Mouse (Mus musculus): ENCODE results near the gene Nrxn1. TPM values are rescaled to one million over a fixed set of nuclear protein-coding genes. Genes with fewer than 3 reads are reported as not detected.
A peak's percentile ranks its signal among the peaks of the same experiment; 100 is the strongest.

Nrxn1 gene
- total RNA-seq, 1 experiment from 2014 or later: 0.47 TPM

DNA sequence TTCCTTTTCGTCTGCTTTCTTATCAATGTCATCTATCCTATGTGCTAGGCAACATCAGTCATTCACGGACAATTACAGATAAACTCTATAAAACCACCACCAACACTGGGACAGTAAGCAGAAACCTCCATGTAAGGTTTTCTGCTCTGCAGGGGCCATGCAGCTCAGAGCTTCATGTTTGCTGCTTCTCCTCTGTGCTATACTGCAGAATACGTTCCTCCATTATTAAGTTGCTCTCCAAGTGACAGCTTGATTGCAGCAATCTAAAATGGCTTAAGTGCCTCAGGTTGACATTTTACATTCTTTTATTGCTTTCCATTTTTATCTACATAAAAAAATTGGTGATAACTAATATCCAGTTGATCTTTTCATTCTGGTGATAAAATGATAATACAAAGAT is 477.9 kb downstream of the Nrxn1 start:
- no peak for ATAC-seq (ENCODE audit: extremely low read depth, insufficient number of reproducible peaks, low FRiP score, poor library complexity, severe bottlenecking)

DNA sequence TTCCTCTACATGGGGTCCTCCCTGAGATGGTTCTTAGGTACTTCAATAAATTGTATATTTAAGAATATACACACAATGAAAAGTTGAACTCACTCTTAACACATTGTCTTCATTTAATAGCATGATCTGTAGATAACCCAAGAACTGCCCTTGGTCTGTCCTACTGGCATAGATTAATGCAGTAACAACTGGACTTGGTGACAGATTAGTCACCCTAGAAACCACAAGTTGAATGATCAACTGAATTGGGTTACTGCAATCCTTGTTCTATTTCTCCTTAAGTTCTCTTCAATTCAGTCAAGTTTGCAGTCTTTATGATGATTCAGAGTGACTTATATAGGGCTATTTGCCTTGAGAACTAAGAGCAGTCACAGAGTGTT is 485.5 kb downstream of the Nrxn1 start:
- no peak for ATAC-seq (ENCODE audit: extremely low read depth, insufficient number of reproducible peaks, low FRiP score, poor library complexity, severe bottlenecking)

DNA sequence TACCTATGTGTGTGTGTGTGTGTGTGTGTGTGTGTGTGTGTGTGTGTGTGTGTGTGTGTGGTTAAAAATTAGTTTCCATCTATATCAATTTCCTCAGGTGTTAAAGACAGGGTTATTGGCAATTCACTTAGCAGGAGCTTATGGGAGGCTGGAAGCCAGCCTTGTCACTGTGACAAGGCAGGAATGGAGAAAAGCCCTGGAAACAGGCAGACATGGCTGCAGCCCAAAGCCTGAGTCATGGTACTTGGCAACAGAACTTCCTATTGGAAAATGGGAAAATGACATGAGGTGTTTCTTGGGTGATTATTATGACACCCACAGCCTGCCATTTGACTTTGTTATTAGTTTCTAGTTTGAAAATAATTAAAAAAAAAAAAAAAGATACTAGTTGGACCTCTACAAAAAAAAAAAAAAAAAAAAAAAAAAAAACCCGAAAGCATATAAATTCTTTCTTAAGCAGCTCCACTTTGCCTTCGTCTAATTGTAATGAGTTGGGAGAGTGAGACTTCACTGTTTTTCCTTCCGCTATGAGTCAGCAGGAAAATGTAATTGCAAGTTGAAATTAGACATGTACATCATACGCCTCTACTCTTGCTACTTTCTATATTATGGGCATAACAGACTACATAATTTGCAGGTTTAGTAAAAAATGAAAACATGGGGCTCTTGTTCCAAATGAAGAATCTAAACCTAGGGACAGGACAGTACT is 486.0 kb downstream of the Nrxn1 start:
- no peak for ATAC-seq (ENCODE audit: extremely low read depth, insufficient number of reproducible peaks, low FRiP score, poor library complexity, severe bottlenecking)

DNA sequence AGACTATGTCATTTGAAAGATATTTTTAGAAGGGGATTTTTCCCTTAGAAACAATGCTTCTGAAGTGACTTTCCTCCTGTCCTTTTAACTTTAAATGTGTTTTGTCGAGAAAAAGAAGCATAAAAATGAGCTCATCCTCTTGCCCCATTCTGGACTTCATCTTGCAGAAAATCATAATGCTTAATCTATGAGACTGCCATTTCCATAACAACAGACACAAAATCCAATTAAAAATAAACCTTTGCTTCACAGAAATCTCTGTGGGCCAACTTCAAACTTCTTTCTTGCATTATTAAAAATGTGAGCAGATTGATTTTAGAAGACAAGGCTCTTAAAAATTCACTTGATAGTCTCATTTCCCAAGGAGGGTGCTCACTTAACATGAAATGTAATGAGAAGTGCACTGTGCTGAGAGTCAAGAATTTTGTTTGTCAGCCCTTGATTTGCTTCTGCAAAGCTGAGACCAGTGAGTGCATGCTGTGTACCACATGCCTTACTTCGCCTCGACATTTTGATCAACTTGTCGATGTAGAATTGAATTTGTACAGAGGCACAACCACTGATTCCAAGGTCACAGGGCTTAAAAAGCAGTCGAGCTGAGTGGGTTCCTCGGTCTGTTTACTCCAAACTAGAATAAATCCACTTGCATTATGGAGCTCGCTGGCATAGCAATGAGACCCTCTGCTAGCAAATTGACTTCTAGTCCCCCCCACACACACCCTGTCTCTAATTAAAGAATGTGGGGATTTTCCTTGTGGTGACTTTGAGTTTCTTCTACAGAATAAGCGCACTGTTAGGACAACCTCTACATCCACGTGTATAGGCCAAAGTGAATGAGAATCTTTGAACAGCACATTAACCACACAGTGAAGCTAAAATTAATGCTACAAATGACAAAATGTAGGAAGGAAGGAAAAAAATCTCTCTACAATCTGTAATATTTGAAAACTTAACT is 493.0 kb downstream of the Nrxn1 start:
- ATAC-seq (ENCODE audit: extremely low read depth, insufficient number of reproducible peaks, low FRiP score, poor library complexity, severe bottlenecking): no peak

DNA sequence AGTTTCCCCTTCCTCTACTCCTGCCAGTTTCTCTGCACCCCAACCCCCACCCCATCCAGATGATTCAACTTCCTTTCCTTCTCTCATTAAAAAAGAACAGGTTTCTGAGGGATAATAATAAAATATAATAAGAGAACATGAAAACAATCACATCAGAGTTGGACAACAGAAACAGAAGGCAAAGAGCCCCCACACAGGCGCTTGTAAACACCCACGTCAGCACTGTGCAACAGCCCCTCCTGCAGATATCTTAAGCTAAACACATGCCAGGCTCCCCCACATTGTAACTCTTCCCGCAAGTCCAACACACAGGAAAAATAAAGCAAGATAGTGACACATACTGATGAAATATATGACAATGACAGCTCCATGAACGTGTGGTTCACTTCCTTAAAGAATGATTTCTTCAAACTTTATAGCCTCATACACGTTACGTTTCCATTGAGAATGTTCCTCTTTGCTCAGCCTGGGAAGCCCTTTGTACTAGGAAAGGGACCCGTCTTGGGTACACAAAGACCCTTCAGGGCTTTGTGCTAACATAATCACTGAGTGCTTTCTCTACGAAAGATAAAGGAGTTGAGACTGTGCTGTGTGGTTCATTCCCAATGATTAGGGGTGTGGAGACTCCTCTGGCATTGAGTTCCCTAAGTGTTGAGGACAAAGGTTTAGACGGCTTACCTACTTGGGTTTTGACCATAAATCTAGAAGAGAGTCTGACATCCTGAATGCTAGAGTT is 497.9 kb downstream of the Nrxn1 start:
- ATAC-seq (ENCODE audit: extremely low read depth, insufficient number of reproducible peaks, low FRiP score, poor library complexity, severe bottlenecking): no peak

DNA sequence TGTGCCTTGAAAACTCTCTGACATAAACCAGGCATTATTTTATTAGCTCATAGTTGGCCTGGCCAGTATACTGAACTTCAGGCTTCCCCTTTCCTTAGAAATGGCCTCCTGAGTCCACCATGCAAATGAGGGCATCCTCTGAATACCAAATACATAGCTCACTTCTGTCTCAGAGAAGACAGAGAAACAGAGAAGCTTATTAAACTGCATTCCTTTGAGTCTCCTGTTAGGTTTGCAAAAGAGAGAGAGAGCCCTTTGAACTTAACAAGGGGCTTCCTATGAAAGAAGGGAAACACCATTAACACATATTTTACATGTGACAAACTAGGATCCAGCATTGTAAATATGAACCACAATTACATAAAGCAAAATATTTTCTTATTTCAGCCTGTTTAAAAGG is 506.0 kb downstream of the Nrxn1 start:
- ATAC-seq (ENCODE audit: extremely low read depth, insufficient number of reproducible peaks, low FRiP score, poor library complexity, severe bottlenecking): no peak

DNA sequence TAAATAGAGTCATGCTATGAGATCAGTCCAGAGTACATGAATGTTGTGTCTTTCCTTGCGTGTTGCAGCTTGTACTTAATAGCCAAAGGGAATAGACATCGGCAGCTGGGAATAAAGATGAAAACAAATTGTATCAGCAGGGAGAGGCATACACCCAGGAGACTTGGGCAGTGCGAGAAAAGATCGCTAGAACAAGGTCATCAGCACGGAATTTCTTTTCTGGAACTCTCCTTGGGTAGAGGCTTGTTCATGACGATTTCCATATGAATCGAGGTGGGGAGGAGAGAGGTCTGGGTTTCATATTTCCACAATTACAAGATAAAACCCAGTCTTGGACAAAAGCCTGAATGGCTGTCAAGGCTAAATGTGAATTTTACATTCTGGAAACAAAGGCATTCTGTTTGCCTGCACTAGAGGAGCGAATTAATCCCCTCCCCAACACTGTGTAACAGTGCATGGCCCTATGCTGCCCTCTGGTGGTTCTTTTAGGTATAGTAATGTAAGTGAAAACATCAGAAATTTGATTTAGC is 508.1 kb downstream of the Nrxn1 start:
- ATAC-seq (ENCODE audit: extremely low read depth, insufficient number of reproducible peaks, low FRiP score, poor library complexity, severe bottlenecking): no peak

DNA sequence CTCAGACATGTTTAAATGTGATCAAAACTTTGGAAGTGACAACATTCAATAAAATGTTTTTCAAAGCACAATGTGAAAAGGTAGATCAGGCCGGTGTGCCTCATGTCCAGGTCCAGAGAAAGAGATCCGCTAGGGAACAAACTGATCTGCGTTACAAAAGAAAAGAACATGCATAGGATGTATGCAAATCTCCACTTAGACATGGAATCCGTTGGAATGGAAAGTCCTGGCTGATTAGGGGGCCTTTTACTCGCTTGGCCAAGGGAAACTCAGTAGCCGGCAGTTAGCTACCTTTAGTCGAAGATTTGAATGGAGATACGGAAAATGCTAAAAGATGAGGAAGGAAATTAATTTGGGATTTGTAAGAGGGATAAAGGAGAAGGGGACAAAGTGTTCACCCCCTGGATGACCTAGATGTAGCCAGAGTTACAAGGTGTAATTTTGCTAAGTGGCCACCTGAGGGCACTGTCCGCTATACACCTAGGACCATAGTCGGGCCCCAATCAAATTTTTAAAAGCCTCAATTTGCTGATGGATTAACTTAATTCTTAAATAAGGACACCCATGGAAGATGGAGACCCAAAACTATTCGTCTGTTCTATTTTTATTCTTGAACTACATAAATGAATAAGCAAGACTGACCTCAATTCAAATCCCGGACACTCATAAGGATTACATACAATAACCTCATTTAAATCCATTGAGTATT is 508.9 kb downstream of the Nrxn1 start:
- peak; percentile 26; the same call in 1 of the 2 replicates for ATAC-seq (ENCODE audit: extremely low read depth, insufficient number of reproducible peaks, low FRiP score, poor library complexity, severe bottlenecking)

DNA sequence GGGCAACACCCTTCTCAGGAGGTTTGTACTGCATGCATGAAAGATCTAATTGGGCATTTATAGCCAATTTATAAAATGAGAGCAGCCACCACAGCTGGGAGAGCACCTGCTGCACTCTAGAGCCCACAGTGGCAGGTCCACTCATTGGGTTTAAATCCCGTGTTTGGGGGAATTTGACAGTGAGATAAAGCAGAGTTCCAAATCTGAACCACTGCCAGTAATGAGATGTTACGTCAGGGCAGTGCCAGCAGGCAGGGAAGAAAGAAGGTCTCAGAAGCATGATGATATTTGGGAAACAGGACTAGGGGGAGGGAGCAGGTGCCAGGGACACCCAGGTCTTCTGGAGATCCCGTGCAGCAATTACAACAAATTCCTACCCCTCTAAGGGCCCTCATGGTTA is 509.7 kb downstream of the Nrxn1 start:
- no peak for ATAC-seq (ENCODE audit: extremely low read depth, insufficient number of reproducible peaks, low FRiP score, poor library complexity, severe bottlenecking)

DNA sequence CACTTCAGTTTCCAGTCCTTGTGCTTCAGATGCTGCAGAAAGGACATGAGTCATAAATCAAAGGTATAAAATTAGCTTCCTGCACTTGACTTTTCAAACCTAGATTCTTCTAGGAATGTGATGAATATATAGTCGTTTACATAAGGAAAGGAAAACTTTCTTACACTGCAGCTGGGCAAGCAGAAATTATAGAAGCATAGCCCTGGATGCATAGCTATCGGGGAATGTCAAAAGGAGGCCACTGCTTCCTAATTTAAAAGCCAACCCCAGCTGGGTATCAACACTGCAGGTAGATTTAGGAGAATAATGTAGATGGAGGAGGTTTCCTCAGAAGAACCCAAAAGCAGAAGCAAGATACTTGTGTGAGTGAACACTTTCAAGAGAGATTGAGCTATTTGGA is 523.0 kb downstream of the Nrxn1 start:
- no peak for ATAC-seq (ENCODE audit: extremely low read depth, insufficient number of reproducible peaks, low FRiP score, poor library complexity, severe bottlenecking)

DNA sequence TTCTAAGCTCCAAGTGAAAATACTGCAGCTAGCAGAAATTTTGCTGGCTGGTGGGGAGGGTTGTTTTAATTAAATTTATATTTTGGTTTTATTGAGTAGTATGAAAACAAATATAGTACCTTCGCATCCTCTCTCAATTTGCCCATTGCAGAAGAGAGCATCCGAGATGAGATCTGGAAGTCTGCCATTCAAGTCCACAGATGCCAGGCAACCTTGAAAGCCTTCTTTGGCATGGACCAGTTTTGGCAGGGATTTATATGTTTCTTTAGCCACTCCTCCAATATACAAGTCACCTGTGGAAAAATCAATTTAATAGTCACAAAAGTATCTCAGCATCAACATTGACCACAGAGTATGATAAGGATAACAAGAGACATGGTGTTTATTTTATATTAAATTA is 527.7 kb downstream of the Nrxn1 start:
- no peak for ATAC-seq (ENCODE audit: extremely low read depth, insufficient number of reproducible peaks, low FRiP score, poor library complexity, severe bottlenecking)

DNA sequence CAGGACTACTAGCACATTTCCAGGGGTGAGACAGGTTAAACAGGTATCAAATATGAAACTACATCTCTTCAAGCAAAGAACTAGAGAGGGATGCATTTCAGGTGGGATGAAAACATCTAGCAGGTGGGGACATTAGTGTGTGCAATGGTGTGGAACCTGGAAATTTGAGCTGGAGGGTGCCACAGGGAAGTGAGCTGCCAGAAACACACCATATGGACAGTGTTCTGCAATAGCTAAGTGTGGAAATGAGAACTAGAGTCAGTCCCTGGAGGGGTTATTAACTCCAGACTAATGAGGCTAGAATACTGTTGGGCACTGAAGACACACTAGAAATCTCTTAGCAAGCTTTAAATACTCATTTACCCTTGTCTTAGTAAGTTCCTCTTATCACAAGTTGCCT is 536.5 kb downstream of the Nrxn1 start:
- ATAC-seq (ENCODE audit: extremely low read depth, insufficient number of reproducible peaks, low FRiP score, poor library complexity, severe bottlenecking): no peak

DNA sequence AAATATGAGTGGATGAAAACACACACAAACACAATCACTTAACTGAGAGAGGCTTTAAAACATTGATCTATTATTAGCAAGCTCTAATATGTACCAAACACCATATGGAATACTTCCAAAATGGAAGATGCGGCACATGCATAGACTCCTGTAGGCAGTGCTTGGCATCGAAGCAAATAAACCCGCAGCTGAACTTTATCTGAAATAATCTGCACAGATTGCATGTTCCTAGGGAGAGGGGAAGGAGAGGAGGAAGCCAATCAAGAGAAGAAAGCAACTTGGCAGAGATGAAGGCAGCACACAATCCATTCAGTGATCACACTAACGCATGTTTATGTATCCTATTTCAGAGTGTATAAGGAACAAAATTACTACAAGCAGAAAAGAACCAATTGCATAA is 542.5 kb downstream of the Nrxn1 start:
- no peak for ATAC-seq (ENCODE audit: extremely low read depth, insufficient number of reproducible peaks, low FRiP score, poor library complexity, severe bottlenecking)

DNA sequence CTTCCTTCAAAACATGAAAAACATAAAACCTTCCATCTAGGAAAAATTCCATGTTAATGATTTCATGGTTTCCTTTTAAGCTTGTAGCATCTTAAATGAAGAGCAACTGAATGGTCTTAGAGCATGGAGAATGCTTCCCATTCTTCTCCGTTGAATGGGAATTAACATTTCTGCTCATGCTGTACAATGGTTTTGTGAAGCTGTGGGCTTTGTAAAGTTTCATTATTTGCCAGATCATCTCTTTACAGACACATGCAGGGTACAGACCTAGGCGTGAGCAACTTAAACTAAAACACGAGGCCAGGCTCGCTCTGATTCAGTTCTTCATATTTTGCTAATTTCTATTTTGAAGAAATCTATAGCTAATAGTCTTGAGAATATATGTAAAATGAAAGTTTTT is 546.1 kb downstream of the Nrxn1 start:
- no peak for ATAC-seq (ENCODE audit: extremely low read depth, insufficient number of reproducible peaks, low FRiP score, poor library complexity, severe bottlenecking)

DNA sequence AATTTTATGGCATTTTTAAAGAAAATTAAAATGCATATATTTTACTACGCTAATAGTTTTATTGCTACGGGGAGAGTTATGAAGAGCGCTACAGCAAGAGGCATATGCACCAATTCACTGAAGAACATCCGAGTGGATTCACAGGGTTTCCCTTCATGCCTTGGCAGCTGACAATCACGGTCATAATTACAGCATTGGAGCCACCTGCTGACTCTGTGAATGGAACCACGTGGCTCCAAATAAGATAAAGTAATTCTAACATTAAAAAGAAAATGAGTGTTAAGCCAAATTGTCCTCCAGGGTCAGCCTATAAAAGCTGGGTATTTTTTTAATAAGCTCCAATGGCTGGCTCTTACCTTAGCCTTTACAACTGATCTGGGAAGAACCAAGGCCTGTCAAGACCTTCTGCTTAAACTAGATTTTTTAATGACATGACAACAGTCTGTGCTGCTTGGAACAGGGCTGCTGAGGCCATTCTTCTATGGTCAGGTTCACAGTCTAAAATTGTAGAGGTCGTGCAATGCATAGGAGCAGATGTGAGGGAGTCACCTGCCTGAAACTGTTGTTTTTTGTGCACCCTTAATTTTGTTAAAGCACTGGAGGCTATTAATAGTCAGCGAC is 548.1 kb downstream of the Nrxn1 start:
- no peak for ATAC-seq (ENCODE audit: extremely low read depth, insufficient number of reproducible peaks, low FRiP score, poor library complexity, severe bottlenecking)

DNA sequence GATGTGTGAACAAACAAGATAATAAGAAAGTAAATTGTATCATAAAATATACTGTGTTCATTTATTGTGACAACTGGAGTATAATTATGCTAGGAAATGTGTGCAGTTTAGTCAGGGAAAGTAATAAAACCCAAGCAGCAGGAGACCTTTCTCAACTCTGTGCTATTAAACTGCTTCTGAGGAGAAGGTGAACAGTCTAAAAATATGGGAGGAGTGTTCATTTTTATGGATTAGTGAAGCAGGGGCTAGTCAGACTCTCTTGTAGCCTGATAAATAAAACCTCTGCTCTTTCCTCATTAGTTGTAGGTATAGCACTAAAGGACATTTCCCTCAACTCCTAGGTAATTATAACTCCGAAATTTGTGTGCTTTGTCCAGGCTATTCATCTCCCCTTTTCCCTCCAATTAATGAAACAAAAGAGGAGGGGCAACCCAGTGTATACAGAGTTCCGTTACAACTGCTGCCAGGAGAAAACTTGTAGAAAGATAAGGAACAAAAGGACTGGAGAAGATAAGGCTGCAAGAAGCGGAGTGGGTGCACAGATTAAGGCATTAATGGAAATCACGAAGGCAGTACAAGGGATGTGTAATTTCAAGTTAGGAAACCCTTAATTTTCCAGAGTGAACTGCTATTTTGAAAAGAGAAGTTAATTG is 548.8 kb downstream of the Nrxn1 start:
- no peak for ATAC-seq (ENCODE audit: extremely low read depth, insufficient number of reproducible peaks, low FRiP score, poor library complexity, severe bottlenecking)

DNA sequence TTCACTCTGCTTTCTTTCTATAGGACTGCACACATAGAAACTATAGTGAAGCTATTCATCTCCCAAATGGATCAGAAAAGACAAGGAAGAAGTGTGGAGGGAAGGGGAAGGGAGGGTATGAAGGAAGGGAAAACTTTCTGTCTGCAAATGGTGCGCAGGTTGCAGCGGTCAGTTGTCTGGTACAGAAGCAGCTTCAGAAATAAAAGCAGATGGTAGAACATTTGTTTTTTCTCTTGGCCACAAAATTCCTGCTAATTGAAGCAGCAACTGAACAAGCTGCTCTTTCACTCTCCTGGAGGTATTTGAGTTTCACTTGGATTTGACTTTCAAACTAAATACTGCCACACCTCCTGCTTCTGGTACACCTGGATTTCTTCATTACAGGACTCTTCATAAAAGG is 561.4 kb downstream of the Nrxn1 start:
- ATAC-seq (ENCODE audit: extremely low read depth, insufficient number of reproducible peaks, low FRiP score, poor library complexity, severe bottlenecking): no peak

DNA sequence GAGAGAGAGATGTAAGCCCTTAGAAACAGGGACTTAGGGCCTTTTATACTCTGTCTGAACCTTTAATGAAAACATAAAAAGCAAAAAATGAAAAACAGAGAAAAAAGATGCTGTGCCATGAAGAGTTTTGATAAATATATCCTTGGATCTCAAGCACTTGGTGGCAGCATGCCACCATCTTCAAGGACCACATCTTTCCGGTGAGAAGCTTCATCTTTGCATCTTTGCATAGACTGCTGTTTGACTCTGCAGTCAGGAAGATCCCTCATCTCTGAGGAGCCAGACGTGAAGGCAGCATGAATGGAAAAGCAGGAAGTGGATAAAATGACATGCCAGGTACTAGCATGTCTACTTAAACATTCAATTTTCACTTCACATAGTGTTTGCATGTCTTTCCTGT is 586.8 kb downstream of the Nrxn1 start:
- ATAC-seq (ENCODE audit: extremely low read depth, insufficient number of reproducible peaks, low FRiP score, poor library complexity, severe bottlenecking): no peak

Measured in neutrophil, adult 5-6 weeks (primary cell).